Mouse (Mus musculus): ENCODE measurements at regions not wholly inside any gene's neighbourhood (a gene's known extent, or its start where the extent isn't known, plus 50 kb on each side); places are given as distances from the start of the nearest gene placed in this dataset.

DNA sequence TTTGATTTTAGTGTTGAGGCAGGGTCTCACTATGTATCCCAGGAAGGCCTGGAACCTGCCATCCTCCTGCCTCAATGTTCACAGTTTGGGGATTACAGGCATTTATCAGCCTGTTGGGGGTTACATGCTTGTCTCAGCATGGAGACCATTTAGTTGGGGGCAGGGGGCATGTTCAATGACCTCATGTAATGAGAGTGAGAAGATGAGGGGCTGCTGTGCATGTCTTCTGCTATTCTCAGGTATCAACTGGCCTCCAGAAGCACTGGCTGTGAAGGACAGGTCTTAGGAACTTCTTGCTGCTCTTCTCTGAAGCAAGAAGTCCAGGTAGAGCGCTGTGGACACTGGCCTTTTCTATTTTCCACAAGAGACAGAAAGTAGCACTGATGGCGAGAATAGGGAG, 350.9 kb downstream of the Plekhb2 start:
- TF ChIP-seq EP300 (IDR thresholded peaks at IDR 0.05; ENCODE audit: low read depth) (no peak), CTCF (IDR thresholded peaks at IDR 0.05; ENCODE audit: low read depth) (no peak)

Measured in heart, postnatal 0 days (tissue).